Mouse (Mus musculus) spleen, postnatal 4 days (tissue): ENCODE data around the gene C1s1.
"Not testable (repeated sequence)": the region's sequence is repeated elsewhere in the genome, so short reads cannot be mapped to it uniquely, and the experiment has no call there.

Source experiments
- DNase-seq, 2 experiments: peaks; one replicate each; pipeline ENCODE4 v3.0.0; 2022; ENCODE audit warnings: low spot score in 2 of 2

C1s1 gene

GRCm38 (mm10) chr6:124512355-124512836 lies 29.8 kb downstream of the C1s1 start, which contains the start of gene C1ra:
TSS of gene C1ra (plus strand) at chr6:124512405.
- peak; percentile 31 to 77 for DNase-seq

- no peak for DNase-seq
Observed at GRCm38 (mm10) chr6:124511936-124512335, 30.2 kb downstream of the C1s1 start.

- DNase-seq = not testable (repeated sequence)
Observed at GRCm38 (mm10) chr6:124509192-124509591, 33.0 kb downstream of the C1s1 start.

GRCm38 (mm10) chr6:124508292-124508691 lies 33.9 kb downstream of the C1s1 start:
- DNase-seq = no peak

- DNase-seq = no peak
Observed at GRCm38 (mm10) chr6:124506991-124507390, 35.2 kb downstream of the C1s1 start.

- peak in 1 of 2 experiments; percentile 35 for DNase-seq
Observed at GRCm38 (mm10) chr6:124505028-124505427, 37.1 kb downstream of the C1s1 start.

GRCm38 (mm10) chr6:124502021-124502420 lies 40.1 kb downstream of the C1s1 start:
- DNase-seq = peak in 1 of 2 experiments; percentile 40

- DNase-seq = no peak
Observed at GRCm38 (mm10) chr6:124501473-124501872, 40.7 kb downstream of the C1s1 start.

- no peak for DNase-seq
Observed at GRCm38 (mm10) chr6:124499914-124500566, 42.1 kb downstream of the C1s1 start.

- no peak for DNase-seq
Observed at GRCm38 (mm10) chr6:124496054-124496453, 46.1 kb downstream of the C1s1 start.

GRCm38 (mm10) chr6:124493886-124494285 lies 48.3 kb downstream of the C1s1 start:
- no peak for DNase-seq

- peak; percentile 75 to 83 for DNase-seq
Observed at GRCm38 (mm10) chr6:124492842-124493561, 49.2 kb downstream of the C1s1 start, which contains the start of gene C1rl. TSS of gene C1rl (plus strand) at chr6:124493113.

- no peak for DNase-seq
Observed at GRCm38 (mm10) chr6:124491427-124491826, 50.7 kb downstream of the C1s1 start.

GRCm38 (mm10) chr6:124488952-124489351 lies 53.2 kb downstream of the C1s1 start:
- no peak for DNase-seq

- no peak for DNase-seq
Observed at GRCm38 (mm10) chr6:124487509-124487908, 54.6 kb downstream of the C1s1 start.

GRCm38 (mm10) chr6:124485414-124486144 lies 56.6 kb downstream of the C1s1 start:
- DNase-seq = no peak

- DNase-seq = no peak
Observed at GRCm38 (mm10) chr6:124484851-124485250, 57.3 kb downstream of the C1s1 start.

- DNase-seq = not testable (repeated sequence)
Observed at GRCm38 (mm10) chr6:124483831-124484230, 58.3 kb downstream of the C1s1 start.

- DNase-seq = peak; percentile 45 to 74
Observed at GRCm38 (mm10) chr6:124481571-124481970, 60.6 kb downstream of the C1s1 start.
